Mouse (Mus musculus): ENCODE measurements at regions not wholly inside any gene's neighbourhood (a gene's known extent, or its start where the extent isn't known, plus 50 kb on each side); places are given as distances from the start of the nearest gene placed in this dataset. TPM values are rescaled to one million over a fixed set of nuclear protein-coding genes. Genes with fewer than 3 reads are reported as not detected.

DNA sequence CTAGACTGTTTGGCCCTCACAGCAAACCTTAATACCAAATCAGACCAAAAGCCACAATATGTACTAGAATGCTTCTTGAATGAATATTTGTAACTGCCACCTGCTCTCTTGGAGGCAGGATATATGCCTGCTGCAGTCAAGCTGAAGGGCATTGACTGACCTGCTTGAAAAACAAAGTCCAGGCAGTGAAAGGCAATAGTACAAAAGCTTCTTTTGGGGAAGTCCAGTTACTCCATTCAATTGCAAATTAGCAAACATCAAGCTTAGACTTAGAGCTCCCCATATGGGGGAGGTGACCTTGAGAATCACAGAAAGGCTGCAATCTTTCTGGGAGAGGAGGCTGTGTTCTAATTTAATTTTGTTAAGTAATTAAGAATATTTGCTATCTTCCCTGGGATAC is 422.9 kb upstream of the Pabpc4l start:
- no peak overlapping the region for H3K27ac ChIP-seq (replicated peaks)
- ATAC-seq (ENCODE audit: low read depth): no peak
- no peak overlapping the region for H3K4me2 ChIP-seq
- no peaks in the 10 kb centered on the region for H3K27me3 ChIP-seq
- no peaks in the 10 kb centered on the region for H3K36me3 ChIP-seq
- no peak overlapping the region for H3K4me3 ChIP-seq
- no peak overlapping the region for H3K9ac ChIP-seq
- no peaks in the 10 kb centered on the region for H3K9me3 ChIP-seq
- no peaks in the 10 kb centered on the region for H3K4me1 ChIP-seq (replicated peaks)

- Histone ChIP-seq H3K4me2 (no peak overlapping the region), H3K27ac (replicated peaks) (no peak overlapping the region), H3K4me3 (no peak overlapping the region), H3K36me3 (no peaks in the 10 kb centered on the region), H3K9me3 (no peaks in the 10 kb centered on the region), H3K4me1 (replicated peaks) (no peaks in the 10 kb centered on the region), H3K9ac (no peak overlapping the region), H3K27me3 (no peaks in the 10 kb centered on the region)
- WGBS: 98% methylated on average over 2 of the region's 2 CpGs
- no peak for ATAC-seq (ENCODE audit: low read depth)
Observed at GRCm38 (mm10) chr3:46869576-46870295, 421.7 kb upstream of the Pabpc4l start.

DNA sequence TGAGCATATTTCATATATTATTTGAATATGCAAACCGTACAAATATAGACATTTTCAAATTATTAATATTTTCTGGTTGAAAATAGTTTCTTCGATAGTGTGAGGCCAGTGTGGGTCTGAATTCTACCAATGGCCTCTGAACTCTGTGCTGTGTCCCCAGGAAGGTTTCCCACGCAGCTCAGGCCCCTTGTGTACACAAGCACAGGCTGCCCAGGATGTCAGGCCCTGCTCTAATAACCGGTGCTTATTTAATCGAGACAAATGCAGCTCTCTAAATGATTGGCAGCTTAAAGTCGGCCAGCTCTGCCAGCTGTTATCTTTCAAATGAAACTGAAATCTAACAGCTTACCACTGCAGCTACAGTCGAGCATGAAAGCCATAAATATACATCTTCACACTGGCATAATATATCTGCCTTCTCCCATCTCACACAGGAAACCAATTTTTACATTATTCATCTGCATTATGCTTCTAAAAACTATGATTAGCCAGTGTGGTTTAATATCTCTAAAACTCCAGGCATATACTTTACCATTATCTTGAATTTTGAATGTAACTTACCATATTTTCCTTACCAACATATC is 400.5 kb upstream of the Pabpc4l start:
- Histone ChIP-seq H3K36me3 (no peaks in the 10 kb centered on the region), H3K4me2 (no peak overlapping the region), H3K4me3 (no peak overlapping the region), H3K9ac (no peak overlapping the region), H3K27ac (replicated peaks) (no peak overlapping the region), H3K4me1 (replicated peaks) (no peaks in the 10 kb centered on the region), H3K9me3 (no peaks in the 10 kb centered on the region), H3K27me3 (no peaks in the 10 kb centered on the region)
- ATAC-seq (ENCODE audit: low read depth): no peak
- 69% methylated on average over 7 of the region's 7 CpGs for WGBS

- 79% methylated on average over 3 of the region's 3 CpGs for WGBS
- no peaks in the 10 kb centered on the region for H3K4me1 ChIP-seq (replicated peaks)
- H3K4me2 ChIP-seq: no peak overlapping the region
- no peak overlapping the region for H3K9ac ChIP-seq
- ATAC-seq (ENCODE audit: low read depth): no peak
- no peaks in the 10 kb centered on the region for H3K27me3 ChIP-seq
- H3K36me3 ChIP-seq: no peaks in the 10 kb centered on the region
- H3K27ac ChIP-seq (replicated peaks): no peak overlapping the region
- H3K9me3 ChIP-seq: no peaks in the 10 kb centered on the region
- H3K4me3 ChIP-seq: no peak overlapping the region
Observed at GRCm38 (mm10) chr3:46828676-46829075, 380.7 kb upstream of the Pabpc4l start.

Small RNA genes in the stretch of these regions (microRNA-seq; reads per million reads assigned to microRNA genes)
- not detected for gene Mir6379

All from neural tube, embryonic 13.5 days (tissue).